Mouse (Mus musculus) regulatory T cell (primary cell): Measurements from ENCODE around the gene Ncbp2.

ENCODE experiments used
- in situ Hi-C: fragments of 300-600 bp; cut with MboI, MseI; formaldehyde crosslinking; loops from one replicate; pipeline ENCODE4 v1.15.1; 2025; ENCODE audit warnings: high pct_unique_total_duplicates

Gene Ncbp2

DNA sequence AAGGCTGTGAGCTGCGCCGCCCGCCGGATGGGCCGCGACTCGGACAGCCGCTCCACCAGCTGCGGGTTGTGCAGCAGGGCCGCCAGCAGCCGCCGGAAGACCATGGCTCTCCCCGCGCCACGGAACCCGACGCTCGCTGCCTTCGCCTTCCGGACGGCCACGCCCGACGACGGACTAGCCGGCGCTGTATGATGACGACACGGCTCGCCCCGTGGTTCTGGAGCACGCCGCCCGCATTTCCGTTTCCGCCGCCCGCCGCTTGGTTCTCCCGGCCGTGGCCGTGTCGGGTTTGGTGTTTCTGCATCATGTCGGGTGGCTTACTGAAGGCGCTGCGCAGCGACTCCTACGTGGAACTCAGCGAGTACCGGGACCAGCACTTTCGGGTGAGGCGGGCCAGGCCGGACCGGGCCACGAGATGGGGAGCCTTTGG lies at the start of gene Ncbp2, which contains the start of gene 0610012G03Rik:
Gene Ncbp2 (plus strand): TSS at position 169 of the 430 bp plus-strand sequence.
Gene 0610012G03Rik (minus strand): TSS at position 150 of the 430 bp plus-strand sequence.
- in situ Hi-C loops: no loop called here

DNA sequence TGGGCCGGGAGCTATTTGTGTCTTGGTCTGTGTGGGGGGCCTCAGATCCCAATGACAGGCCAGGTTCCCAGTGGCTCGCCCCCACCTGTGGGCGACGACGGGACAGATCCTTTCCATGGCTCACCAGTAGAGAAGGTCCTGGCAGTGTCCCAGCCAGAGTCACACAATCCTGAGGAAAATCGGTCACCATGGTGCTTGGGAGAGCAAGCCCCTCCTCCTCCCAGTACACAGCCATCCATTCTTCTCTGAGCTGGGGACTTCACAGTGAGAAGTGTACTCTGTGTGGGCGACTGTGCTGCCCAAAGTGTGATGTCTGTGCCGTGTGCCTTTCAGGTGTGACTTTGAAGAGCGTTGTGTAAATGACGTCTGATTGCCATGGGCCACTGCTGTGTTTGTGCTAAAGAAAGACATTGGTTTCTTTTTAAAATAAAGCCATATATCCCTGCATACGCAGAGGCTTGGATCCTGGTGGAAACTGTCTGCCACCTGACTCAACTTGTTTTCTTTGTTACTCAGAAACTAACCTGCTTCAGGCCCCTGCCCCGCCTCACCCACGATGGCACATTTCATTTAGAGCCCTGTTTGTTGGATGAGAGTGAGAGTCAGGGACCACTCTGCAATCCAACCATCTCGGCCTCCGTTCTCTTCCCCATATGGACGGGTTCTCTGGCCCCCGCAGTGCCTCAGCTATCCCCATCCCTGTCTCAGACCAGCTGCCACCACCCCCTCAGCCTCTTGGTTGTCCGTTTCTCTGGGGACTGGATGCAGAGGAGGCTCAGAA lies 49.6 kb upstream of the Ncbp2 start:
- in situ Hi-C loops: no loop called here

DNA sequence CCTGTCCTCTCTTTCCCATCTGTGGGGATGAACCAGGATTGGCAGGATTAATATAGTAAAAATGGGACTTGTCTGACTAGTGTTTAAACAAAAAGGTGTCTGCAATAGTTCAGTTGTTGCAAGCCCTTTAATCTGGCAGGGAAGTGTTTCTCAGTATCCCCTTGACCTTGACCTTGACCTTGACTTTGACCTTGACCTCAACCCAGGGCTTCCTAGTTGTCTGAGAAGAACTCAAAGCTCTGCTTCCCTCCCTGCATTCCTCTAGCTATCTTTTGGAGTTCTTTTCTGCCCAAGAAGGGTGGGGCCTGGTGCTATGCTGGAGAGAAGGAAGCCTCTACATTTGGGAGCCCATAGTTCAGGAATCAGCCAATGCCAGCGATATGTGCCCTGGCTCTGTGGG lies 46.4 kb upstream of the Ncbp2 start:
- in situ Hi-C loops: no loop called here

DNA sequence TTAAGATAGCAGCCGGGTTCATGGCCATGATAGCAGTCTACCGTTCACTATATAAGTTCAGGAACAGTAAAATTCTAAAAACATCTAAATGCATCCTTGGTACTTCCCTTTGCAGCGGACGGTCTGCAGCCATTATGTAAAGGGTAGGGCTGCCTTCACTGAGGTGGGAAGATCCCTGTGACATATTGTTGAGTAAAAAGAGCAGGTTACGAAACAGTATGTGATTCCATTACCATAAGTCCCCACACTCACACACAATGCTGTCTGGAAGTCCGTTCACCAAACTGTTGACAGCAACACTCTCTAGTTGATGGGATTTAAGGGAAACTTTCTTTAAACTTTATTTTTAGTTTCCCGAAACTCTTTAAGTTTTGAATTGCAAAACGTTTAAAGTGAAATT lies 45.1 kb upstream of the Ncbp2 start:
- in situ Hi-C loops: no loop called here

DNA sequence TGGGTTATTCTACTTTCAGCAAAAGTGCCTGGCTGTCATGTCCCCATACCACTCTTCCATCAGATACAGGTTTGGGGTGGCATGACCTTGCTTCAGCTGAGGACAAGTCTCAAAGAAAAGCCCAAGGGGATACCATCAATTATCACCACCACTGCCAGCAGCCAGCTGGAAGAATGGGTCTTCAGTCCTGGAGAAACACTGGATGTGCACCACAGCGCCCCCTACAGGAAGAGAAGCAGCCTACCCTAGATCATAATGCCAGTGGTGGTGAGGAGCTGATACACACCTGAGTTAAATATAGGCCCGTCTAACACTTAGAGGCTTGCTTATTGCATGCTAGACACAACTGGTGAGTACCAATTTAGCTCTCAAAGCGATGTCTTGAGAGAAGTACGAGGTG lies 43.0 kb upstream of the Ncbp2 start:
- in situ Hi-C loops: no loop called here

DNA sequence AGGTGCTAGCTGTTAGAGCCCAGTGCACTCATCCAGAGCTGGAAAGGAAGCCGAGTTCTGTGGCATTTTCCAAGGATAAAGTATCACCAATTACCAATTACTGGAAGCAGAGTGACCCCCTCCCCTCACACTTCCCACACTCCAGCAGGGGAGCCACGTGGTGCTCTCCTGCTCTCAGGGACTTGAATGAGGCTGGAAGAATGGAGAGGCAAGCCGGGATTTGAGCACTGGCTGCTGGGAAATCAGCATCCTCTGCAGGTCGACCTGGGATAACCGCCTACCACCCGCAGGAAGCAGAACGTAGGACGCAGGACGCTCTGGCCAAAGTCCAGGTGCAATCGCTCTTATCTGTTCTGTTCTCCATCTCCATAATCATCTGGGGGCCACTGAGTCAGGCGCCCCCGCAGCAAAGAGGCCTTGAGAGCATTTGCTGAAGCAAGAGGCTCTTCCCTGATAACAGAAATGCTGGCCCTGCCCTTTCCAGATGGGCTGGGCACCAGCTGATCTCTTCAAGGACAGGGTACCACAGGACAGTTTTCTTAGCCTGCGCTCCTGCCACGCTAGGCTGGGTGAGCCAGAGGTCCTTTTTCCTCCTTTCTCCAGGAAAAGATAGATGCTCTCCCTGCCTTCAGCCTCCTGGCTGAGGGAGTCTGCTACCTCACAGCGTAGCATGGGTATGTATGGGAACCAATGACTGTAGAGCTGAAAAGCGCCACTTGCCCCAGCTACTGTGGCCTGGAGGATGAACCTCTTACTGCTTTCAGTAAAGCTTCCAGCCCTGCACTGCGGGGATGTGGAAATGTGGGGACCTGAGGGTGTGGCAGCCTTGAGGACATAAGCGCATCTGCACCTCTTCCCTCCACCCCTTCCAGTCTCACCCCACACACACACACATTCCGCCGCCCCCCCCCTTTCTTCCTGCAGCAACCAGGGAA lies 42.2 kb upstream of the Ncbp2 start:
- in situ Hi-C loops: no loop called here

DNA sequence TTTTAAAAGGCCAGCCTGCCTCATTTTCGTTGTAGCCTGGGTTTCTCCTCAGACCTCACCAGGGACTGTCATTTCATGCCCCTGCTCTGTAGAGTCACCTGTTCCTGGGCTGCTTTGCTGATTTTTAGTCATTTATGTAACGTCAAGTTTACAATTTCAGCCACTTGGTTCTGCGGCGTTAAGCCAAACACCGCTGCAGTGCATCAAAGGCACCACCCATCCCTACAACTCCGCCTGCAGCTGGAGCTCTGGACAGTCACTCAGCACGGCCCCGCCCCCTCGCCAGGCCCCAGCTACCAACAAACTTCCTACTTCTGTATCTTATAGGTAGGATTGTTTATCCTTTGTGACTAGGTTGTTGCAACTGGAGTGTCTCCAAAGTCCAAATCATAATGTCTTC lies 41.4 kb upstream of the Ncbp2 start:
- in situ Hi-C loops: no loop called here

DNA sequence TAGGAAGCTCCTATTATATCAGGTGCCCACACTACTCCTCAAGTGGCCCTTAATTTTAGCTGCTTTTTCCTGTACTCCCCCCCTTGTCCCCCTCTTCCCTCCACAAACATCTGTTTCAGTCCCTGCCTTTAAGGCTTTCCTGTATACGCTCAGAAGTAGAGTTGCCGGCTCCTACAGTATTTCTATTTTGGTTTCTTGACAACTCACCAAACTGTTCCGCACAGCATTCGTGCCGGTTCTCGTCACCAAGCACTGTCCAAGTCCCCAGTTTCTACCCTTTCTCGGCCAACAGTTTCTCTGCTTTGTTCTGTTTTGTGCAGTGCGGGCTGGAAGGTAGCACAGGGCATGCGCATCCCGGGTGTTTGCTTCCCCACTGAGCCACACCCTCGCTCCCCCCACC lies 39.4 kb upstream of the Ncbp2 start:
- in situ Hi-C loops: no loop called here

DNA sequence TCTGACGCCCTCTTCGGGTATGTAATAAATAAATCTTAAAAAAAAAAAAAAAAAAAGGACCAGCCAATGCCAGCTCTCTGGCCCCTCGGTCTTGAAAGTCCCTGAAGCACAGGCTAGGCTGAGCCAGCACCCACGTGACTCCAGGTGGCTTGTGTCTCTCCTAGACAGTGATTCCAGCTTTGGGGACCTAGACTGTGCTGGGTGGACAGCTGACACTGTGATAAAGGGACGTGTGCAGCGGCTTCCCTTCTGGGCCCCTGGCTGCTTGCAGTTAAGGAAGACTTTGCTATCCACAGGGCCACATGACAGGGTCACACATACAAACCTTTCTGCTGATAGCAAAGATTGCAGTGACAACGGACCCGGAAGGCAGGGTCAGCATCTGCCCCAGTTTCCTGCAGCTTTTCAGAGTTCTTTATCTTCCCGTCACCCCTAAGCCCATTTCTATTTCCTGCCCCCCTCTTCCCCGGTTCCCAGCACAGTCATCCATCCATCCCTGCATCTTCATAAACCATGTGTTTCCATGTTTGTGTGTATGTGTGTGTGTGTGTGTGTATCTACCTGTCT lies 37.9 kb upstream of the Ncbp2 start:
- in situ Hi-C loops: loop anchor here (10.0 kb wide), 1 partner anchor 56 kb away; no protein-coding TSS in a partner anchor

DNA sequence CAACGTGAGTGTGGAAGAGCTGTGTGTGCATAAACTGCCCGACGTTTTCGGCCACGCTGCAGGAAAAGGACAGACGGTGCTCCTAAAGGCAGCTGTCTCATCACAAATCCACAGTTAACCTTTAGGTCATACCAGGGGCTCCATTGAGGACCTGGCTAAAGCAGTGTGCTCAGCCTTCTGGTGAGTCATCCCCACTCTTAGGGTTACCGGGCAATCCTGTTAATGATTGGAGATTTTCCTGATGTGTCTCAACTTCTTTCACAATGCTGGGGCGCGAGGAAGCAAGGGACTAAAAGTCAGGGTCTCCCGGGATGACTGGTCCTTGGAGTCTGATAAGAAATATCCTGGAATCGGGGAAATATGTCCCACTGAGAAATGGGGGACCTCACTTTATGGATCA lies 30.5 kb upstream of the Ncbp2 start:
- in situ Hi-C loops: loop anchor here (5.0 to 10.0 kb wide), 2 partner anchors 40 to 63 kb away; partner anchors contain the start of gene Meltf

DNA sequence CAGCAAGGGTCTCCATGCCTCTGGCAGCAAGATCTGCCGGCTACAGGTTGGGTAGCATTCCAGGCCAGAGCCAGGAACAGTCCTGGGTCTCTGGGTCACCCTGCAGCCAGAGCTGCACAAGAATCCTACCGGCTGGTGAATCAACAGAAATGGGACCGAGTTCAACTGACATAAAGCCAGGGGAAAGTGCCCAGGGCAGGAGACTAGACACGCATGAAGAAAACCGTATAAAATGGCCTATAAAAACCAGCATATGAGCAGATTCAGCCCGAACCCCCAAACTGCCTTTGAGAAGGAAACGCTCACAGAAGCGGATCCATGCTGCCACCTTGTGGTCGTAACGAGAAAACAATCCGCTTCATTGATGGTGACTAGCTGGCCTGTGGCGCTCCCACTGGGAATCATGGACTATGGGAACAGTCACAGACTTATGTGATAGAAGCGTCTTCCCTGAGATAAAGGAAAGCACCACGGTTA lies 30.0 kb upstream of the Ncbp2 start:
- in situ Hi-C loops: loop anchor here (5.0 to 10.0 kb wide), 2 partner anchors 41 to 63 kb away; partner anchors contain the start of gene Meltf

DNA sequence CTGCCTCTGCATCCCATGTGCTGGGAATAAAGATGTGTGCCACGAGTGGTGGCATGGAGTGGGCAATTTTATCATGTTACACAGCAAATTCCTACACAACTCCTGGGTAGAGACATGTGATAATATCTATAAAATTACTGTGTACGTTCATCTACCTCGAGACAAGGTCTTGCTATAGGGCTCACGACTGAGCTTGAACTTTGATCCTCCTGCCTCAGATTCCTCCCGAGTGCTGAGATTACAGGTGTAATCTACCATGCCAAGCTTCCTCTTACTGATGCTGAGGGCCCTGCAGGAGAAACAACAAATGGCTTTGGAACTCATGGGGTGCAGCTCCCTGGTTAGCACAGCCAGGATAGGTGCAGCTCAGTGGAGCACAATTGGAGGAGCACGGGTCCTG lies 23.9 kb upstream of the Ncbp2 start:
- in situ Hi-C loops: no loop called here

DNA sequence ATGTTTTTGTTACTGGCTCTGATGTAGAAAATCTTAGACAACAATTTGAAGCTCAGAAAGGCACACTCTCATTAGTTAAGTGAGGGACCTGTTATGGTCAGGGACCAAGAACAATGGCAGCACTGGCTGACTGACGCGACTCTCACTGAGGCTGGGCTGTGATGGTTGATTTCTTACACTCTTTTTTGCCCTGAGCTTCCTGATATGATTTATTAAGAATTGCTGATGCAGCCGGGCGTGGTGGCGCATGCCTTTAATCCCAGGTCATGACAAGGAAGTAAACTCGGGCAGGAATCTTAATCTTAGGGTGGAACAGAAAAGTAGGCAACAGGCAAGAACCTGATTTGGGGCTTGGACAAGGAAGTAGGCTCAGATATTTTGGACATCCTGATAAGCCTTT lies 22.2 kb upstream of the Ncbp2 start:
- in situ Hi-C loops: no loop called here

DNA sequence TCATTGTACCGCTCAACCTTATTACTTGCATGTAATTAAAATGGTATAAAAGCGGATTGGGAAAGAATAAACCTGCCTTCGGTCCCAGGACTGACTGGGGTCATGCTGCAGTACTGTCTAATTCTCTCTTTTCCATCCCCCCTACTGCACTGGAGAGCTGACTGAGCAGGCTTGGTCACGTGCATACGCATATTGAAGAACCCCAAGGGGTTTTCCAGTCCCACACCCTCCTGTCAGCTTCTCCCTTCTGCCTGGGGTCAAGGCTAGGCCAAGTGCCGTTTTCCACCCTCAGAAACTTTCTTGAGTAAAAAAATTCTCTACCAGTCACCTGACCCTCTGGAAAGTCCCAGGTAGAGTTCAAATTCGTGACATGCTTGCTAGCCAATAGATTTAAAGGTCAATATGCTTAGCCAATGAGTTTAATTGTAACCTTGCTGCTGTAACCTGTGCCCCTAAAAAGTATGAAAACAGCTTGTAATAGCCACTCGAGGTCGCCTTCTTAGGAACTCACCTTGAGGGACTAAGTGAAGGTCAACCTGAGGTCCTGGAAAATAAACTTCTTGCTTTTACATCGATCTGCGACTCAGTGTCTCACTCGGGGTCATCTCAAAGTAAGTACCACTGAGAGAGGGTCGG lies 21.6 kb upstream of the Ncbp2 start:
- in situ Hi-C loops: no loop called here

DNA sequence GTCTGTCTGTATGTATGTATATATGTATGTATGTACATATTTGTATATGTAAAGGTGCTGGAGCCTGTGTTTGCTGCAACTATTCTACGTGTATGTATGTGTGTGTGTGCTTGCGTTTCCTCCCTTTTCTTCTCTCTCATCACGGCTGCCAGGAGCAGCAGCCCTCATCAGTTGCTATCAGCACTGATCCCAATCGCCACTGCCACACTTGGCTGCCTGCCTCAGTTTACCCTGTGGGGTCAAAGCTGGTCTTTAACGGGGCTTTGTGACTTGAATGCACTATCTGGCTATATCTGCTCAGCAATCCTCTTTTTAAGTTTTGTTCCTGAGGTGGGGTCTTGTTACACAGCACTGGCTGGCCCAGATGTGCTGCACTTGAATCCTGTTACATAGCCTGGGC lies 20.9 kb upstream of the Ncbp2 start:
- in situ Hi-C loops: no loop called here

DNA sequence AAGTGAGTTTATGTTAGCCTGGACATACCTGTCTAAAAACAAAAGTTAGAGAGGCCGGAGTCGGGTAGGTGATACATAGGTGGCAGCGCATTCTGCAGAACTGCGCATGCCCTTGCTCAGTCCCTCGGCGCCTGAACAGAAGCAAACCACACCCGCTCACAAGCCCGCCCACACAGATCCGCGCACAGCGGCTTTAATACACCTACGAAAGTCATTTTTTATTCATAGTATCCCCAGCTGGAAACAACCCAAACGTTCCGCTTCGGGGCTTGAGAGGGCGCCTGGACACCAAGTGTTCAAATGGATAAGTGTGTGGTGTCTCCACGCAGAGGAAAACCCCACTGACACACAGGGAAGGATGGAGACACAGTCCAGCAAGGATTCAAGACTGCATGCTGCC lies 17.0 kb upstream of the Ncbp2 start:
- in situ Hi-C loops: no loop called here

DNA sequence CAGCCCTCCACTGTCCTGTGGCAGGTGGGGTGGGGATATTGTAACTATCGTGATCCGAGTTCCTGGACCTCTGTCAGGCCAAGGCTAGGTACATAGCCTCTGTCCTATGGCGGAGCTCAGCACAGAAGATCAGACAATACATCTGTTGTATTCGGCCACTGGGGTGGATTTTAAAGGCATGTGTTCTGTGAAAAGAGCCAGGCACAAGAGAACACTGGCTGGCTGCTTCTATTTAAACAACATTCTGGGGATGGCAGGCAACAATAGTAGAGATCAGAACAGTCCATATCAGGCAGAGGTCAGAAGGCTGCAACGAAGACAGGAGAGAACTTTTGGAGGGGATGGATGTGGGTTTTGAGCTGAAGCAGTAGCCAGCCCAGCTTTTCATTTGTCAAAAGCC lies 16.1 kb upstream of the Ncbp2 start:
- in situ Hi-C loops: no loop called here

DNA sequence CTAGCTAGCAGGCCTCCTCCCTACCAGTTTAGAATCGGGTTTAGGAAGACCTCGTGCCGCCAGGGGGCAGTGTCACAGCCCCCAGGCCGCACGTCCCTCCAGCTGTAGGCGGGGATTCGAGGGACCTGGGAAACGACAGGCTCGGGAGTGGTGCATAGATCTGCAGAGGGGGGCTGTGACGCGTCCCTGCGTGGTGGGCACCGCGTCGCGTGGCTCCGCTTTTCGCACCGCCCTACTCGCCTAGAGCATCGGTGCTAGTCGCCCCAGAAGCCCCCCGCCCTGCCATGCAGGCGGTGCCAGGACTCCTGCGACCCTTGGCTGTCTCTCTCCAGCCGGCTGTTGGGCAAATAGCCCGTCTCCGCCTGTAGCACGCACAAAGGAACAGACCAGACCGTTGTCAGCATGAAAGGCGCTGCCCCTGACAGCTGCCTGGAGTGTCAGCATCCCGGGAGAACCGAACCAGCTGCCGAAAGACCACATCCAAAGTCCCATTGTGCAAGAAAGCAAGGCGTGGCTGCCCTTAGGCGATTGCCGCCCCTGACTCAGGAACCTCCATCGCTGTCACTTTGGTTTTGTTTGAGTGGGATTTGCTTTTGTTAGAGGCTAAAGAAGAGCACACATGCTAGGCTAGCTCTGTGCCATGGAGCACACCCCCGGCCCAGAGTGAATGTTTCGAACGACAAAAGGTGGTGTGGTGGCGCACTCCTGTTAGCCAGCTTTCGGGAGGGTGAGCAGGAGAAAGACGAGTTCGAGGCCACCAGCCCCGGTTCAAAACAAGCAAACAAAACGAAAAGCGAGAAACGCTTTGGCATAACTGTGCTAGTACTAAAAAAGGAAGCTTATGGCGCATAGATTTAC lies 15.2 kb upstream of the Ncbp2 start:
- in situ Hi-C loops: no loop called here

DNA sequence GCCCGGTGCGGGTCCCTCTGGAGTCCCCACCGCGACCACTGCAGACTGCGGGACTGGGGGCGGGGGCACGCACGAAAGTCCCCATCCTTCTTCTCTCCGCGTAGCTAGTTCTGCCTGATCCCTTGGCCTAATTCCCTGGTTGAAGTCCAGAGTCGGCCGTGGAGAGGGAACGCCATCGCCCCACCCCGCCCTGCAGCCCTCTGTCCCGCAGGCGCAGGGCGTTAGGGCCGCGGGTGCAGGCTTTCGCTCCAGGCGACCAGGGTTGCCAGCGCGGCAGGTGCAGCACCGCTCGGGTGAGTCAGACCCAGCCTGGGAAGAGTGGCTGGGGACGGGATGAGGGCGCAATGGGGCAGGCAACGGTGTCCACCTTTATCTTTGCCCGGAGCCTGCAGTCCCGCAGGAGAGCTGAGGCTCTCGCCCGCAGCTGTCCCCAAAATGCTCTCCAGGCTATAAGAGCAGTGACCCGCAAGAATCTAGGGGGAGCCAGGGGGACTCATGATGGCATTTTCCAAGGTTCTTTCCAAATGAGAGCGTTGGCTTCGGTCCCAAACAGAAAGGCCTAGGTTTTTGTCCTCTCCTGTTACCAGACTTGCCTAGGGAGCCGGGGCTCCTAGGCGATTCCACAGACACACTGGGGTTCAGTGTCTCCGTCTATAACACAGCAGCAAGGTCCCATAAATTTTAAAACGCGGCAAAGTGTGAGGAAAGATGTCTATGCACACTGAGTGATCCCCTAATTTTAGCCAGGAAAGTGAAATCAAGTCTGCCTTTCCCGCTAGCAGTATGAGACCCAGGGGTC lies 14.4 kb upstream of the Ncbp2 start, which contains the start of gene Pigz:
Gene Pigz (plus strand): TSS at position 101 of the 799 bp plus-strand sequence.
- in situ Hi-C loops: no loop called here
